Mouse (Mus musculus) liver, adult 2 months (tissue): Measurements from ENCODE around the gene Vsir. TPM values are rescaled to one million over a fixed set of nuclear protein-coding genes. Genes with fewer than 3 reads are reported as not detected.

ENCODE experiments used
- DNase-seq: peaks from one replicate; pipeline ENCODE4 v3.0.0-alpha.2; 2011; ENCODE audit warnings: low read depth, low spot score; ENCODE audit errors: extremely low read depth
- H3K27ac ChIP-seq: fragments of 200-500 bp; replicated peaks from 2 replicates; pipeline ENCODE4 v1.5.1; 2012; ENCODE audit warnings: low read depth, mild to moderate bottlenecking, control low read depth, inconsistent platforms, low read length; ENCODE audit not compliant: insufficient read depth
- H3K27me3 ChIP-seq: fragments of 200-500 bp; 2 replicates; pipeline ENCODE4 v1.6.1; 2012; ENCODE audit warnings: mild to moderate bottlenecking, moderate library complexity, low read length, inconsistent platforms; ENCODE audit not compliant: control insufficient read depth, insufficient read depth
- H3K36me3 ChIP-seq: fragments of 200-500 bp; 2 replicates; pipeline ENCODE4 v1.6.1; 2012; ENCODE audit warnings: low read length, inconsistent platforms; ENCODE audit not compliant: control insufficient read depth, insufficient read depth
- H3K4me1 ChIP-seq: fragments of 200-500 bp; 2 replicates; pipeline ENCODE4 v1.6.1; 2011; ENCODE audit warnings: low read length; ENCODE audit not compliant: control insufficient read depth, insufficient read depth
- H3K4me3 ChIP-seq: fragments of 200-500 bp; 2 replicates; pipeline ENCODE4 v1.5.1; 2011; ENCODE audit warnings: low read depth, mild to moderate bottlenecking, control low read depth, low read length, moderate library complexity; ENCODE audit not compliant: insufficient read depth
- H3K79me2 ChIP-seq: fragments of 200-500 bp; 2 replicates; pipeline ENCODE4 v1.6.1; 2012; ENCODE audit warnings: inconsistent platforms, mild to moderate bottlenecking, low read length, moderate library complexity; ENCODE audit not compliant: control insufficient read depth, insufficient read depth
- H3K9ac ChIP-seq: fragments of 200-500 bp; 2 replicates; pipeline ENCODE4 v1.6.1; 2012; ENCODE audit warnings: low read depth, mild to moderate bottlenecking, control low read depth, inconsistent platforms, low read length
- CTCF ChIP-seq: fragments of 200-500 bp; IDR thresholded peaks from 2 replicates; pipeline ENCODE4 v1.5.1; 2011; ENCODE audit warnings: low read depth, low read length, control low read depth
- POLR2A ChIP-seq: fragments of 200-500 bp; IDR thresholded peaks from 2 replicates; pipeline ENCODE4 v1.6.1; 2011; ENCODE audit warnings: low read length, control low read depth; ENCODE audit not compliant: insufficient read depth; ENCODE audit errors: extremely low read depth
- WGBS: fragments of 180-500 bp; shearing (Covaris S2); methylation state at CpG from one replicate; pipeline ENCODE4 v1.1.7; 2018; 5-methylcytosine and 5-hydroxymethylcytosine counted together
- polyA plus RNA-seq: library from polyadenylated mRNA; depleted of rRNA; stranded (reverse); fragments of >200 nt; gene quantifications from 2 replicates; pipeline ENCODE4 v1.2.3, GENCODE M21; 2012; rRNA removed
- total RNA-seq: library from RNA; depleted of rRNA; stranded (reverse); fragments of >200 nt; gene quantifications from 2 replicates; pipeline ENCODE4 v1.2.3, GENCODE M21; 2014; rRNA removed

The Vsir gene
- total RNA-seq: 5.3 and 5.8 TPM in 2 replicates
- 5.6 and 8.1 TPM in 2 replicates for polyA plus RNA-seq

- H3K36me3 ChIP-seq: no peaks in the 10 kb centered on the region
- peak within 1 kb of the TSS; percentile 78 for H3K9ac ChIP-seq
- TF ChIP-seq POLR2A (peak; percentile 47), CTCF (peak; percentile 80)
- DNase-seq: peak; percentile 27
- no peaks in the 10 kb centered on the region for H3K79me2 ChIP-seq
- WGBS: under 1% methylated on average over 37 of the region's 37 CpGs
- H3K27ac ChIP-seq: peak within 1 kb of the TSS; percentile 45
- peak within 1 kb of the TSS; percentile 66 for H3K4me3 ChIP-seq
- peaks cover 6% of the 10 kb centered on the region for H3K4me1 ChIP-seq
- H3K27me3 ChIP-seq: no peaks in the 10 kb centered on the region
Observed at GRCm38 (mm10) chr10:60346701-60347405, at the start of gene Vsir. Vsir (plus strand) TSS chr10:60346851.

- 97% methylated on average over 12 of the region's 12 CpGs for WGBS
- no peak for DNase-seq
- TF ChIP-seq CTCF (no peak), POLR2A (no peak)
- no peak overlapping the region for H3K9ac ChIP-seq
- H3K4me1 ChIP-seq: no peaks in the 10 kb centered on the region
- H3K36me3 ChIP-seq: peaks cover 38% of the 10 kb centered on the region
- no peak overlapping the region for H3K27ac ChIP-seq
- no peaks in the 10 kb centered on the region for H3K27me3 ChIP-seq
- no peak overlapping the region for H3K4me3 ChIP-seq
- no peaks in the 10 kb centered on the region for H3K79me2 ChIP-seq
Observed at GRCm38 (mm10) chr10:60299636-60300035, 47.0 kb upstream of the Vsir start.

GRCm38 (mm10) chr10:60303419-60303818 lies 43.2 kb upstream of the Vsir start:
- H3K4me3 ChIP-seq: no peak overlapping the region
- no peak overlapping the region for H3K27ac ChIP-seq
- TF ChIP-seq CTCF (no peak), POLR2A (no peak)
- no peak for DNase-seq
- H3K27me3 ChIP-seq: no peaks in the 10 kb centered on the region
- no peaks in the 10 kb centered on the region for H3K79me2 ChIP-seq
- H3K9ac ChIP-seq: no peak overlapping the region
- 85% methylated on average over 17 of the region's 17 CpGs for WGBS
- H3K4me1 ChIP-seq: no peaks in the 10 kb centered on the region
- peaks cover 26% of the 10 kb centered on the region for H3K36me3 ChIP-seq

- DNase-seq: peak; percentile 42
- H3K36me3 ChIP-seq: peaks cover 11% of the 10 kb centered on the region
- TF ChIP-seq POLR2A (no peak), CTCF (peak; percentile 75)
- 67% methylated on average over 15 of the region's 15 CpGs for WGBS
- H3K9ac ChIP-seq: no peak overlapping the region
- H3K27ac ChIP-seq: no peak overlapping the region
- no peak overlapping the region for H3K4me3 ChIP-seq
- H3K4me1 ChIP-seq: no peaks in the 10 kb centered on the region
- H3K79me2 ChIP-seq: no peaks in the 10 kb centered on the region
- H3K27me3 ChIP-seq: no peaks in the 10 kb centered on the region
Observed at GRCm38 (mm10) chr10:60304854-60305628, 41.6 kb upstream of the Vsir start.

GRCm38 (mm10) chr10:60310629-60311028 lies 36.0 kb upstream of the Vsir start:
- Histone ChIP-seq H3K36me3 (no peaks in the 10 kb centered on the region), H3K4me1 (no peaks in the 10 kb centered on the region), H3K27me3 (no peaks in the 10 kb centered on the region), H3K9ac (no peak overlapping the region), H3K27ac (no peak overlapping the region), H3K79me2 (no peaks in the 10 kb centered on the region), H3K4me3 (no peak overlapping the region)
- WGBS: 92% methylated on average over 13 of the region's 13 CpGs
- TF ChIP-seq CTCF: no peak
- TF ChIP-seq POLR2A: no peak
- no peak for DNase-seq

- no peaks in the 10 kb centered on the region for H3K79me2 ChIP-seq
- no peak for DNase-seq
- H3K36me3 ChIP-seq: no peaks in the 10 kb centered on the region
- H3K9ac ChIP-seq: no peak overlapping the region
- H3K4me3 ChIP-seq: no peak overlapping the region
- TF ChIP-seq POLR2A (no peak), CTCF (no peak)
- H3K27me3 ChIP-seq: no peaks in the 10 kb centered on the region
- no peak overlapping the region for H3K27ac ChIP-seq
- H3K4me1 ChIP-seq: no peaks in the 10 kb centered on the region
- 92% methylated on average over 5 of the region's 5 CpGs for WGBS
Observed at GRCm38 (mm10) chr10:60313606-60314005, 33.0 kb upstream of the Vsir start.
